Mouse (Mus musculus): ENCODE measurements at regions not wholly inside any gene's neighbourhood (a gene's known extent, or its start where the extent isn't known, plus 50 kb on each side); places are given as distances from the start of the nearest gene placed in this dataset.
"Not testable (repeated sequence)": the region's sequence is repeated elsewhere in the genome, so short reads cannot be mapped to it uniquely, and the experiment has no call there.

- no peak for DNase-seq
Observed at GRCm38 (mm10) chr10:120284785-120285184, 57.9 kb downstream of the Llph start.

GRCm38 (mm10) chr10:120291912-120292311 is 65.0 kb downstream of the Llph start:
- no peak for DNase-seq

GRCm38 (mm10) chr10:120293381-120293780 is 66.5 kb downstream of the Llph start:
- not testable (repeated sequence) for DNase-seq

GRCm38 (mm10) chr10:120294487-120294886 is 67.6 kb downstream of the Llph start:
- DNase-seq: peak; percentile 57

GRCm38 (mm10) chr10:120297311-120297710 is 70.4 kb downstream of the Llph start:
- no peak for DNase-seq

- DNase-seq: no peak
Observed at GRCm38 (mm10) chr10:120298293-120298927, 71.5 kb downstream of the Llph start.

- DNase-seq: peak; percentile 59
Observed at GRCm38 (mm10) chr10:120306010-120306409, 79.1 kb downstream of the Llph start.

- no peak for DNase-seq
Observed at GRCm38 (mm10) chr10:120308681-120309080, 81.8 kb downstream of the Llph start.
